Mouse (Mus musculus) embryonic facial prominence, embryonic 12.5 days (tissue): ENCODE measurements around the gene Crat. TPM values are rescaled to one million over a fixed set of nuclear protein-coding genes. Genes with fewer than 3 reads are reported as not detected.
A peak's percentile ranks its signal among the peaks of the same experiment; 100 is the strongest.

Source experiments
- ATAC-seq: fragments of 200-750 bp; cut with Nextera tagmentation; 2 replicates; pipeline ENCODE4 v1.8.0; 2017; ENCODE audit not compliant: insufficient number of reproducible peaks, insufficient read depth, low FRiP score, low TSS enrichment
- H3K27ac ChIP-seq: fragments of 300-500 bp; sonication (generic); 2 replicates; pipeline ENCODE4 v1.5.1; 2016; ENCODE audit warnings: mild to moderate bottlenecking
- H3K27me3 ChIP-seq: fragments of 300-500 bp; sonication (generic); 2 replicates; pipeline ENCODE4 v1.6.1; 2016; ENCODE audit warnings: mild to moderate bottlenecking, moderate library complexity
- H3K36me3 ChIP-seq: fragments of 300-500 bp; sonication (generic); 2 replicates; pipeline ENCODE4 v1.6.1; 2016; ENCODE audit warnings: mild to moderate bottlenecking
- H3K4me1 ChIP-seq: fragments of 300-500 bp; sonication (generic); 2 replicates; pipeline ENCODE4 v1.6.1; 2016
- H3K4me2 ChIP-seq: fragments of 300-500 bp; sonication (generic); replicated peaks from 2 replicates; pipeline ENCODE4 v1.6.1; 2016; ENCODE audit warnings: mild to moderate bottlenecking, moderate library complexity
- H3K4me3 ChIP-seq: fragments of 300-500 bp; sonication (generic); 2 replicates; pipeline ENCODE4 v1.5.1; 2016; ENCODE audit warnings: mild to moderate bottlenecking
- H3K9ac ChIP-seq: fragments of 300-500 bp; sonication (generic); 2 replicates; pipeline ENCODE4 v1.6.1; 2016; ENCODE audit warnings: mild to moderate bottlenecking, moderate library complexity
- H3K9me3 ChIP-seq: fragments of 300-500 bp; sonication (generic); 2 replicates; pipeline ENCODE4 v1.6.1; 2016; ENCODE audit warnings: mild to moderate bottlenecking, moderate library complexity
- WGBS: fragments of 180-500 bp; shearing (Covaris S2); methylation state at CpG from one replicate; pipeline ENCODE4 v1.1.7; 2016; 5-methylcytosine and 5-hydroxymethylcytosine counted together
- polyA plus RNA-seq: library from polyadenylated mRNA; unstranded; fragments of >200 nt; fragmentation: Nextera tagmentation; extraction: Ambion mirVana; gene quantifications from 2 replicates; pipeline ENCODE4 v1.2.1, GENCODE M21; 2016

Gene Crat
- polyA plus RNA-seq, 1 experiment from 2014 or later = 23.8 TPM

- peak within 1 kb of the TSS; percentile 96 for H3K27ac ChIP-seq
- H3K4me2 ChIP-seq = peak within 1 kb of the TSS; percentile 76
- under 1% methylated on average over 67 of the region's 67 CpGs for WGBS
- H3K9me3 ChIP-seq = no peaks in the 10 kb centered on the region
- ATAC-seq = peak; percentile 91
- peak within 1 kb of the TSS; percentile 74 for H3K4me3 ChIP-seq
- H3K36me3 ChIP-seq = no peaks in the 10 kb centered on the region
- H3K4me1 ChIP-seq = peaks cover 25% of the 10 kb centered on the region
- H3K27me3 ChIP-seq = no peaks in the 10 kb centered on the region
- H3K9ac ChIP-seq = peak within 1 kb of the TSS; percentile 82
Measured at GRCm38 (mm10) chr2:30415936-30416648, 479 bp upstream of the Crat start, which contains the start of gene Ptpa. Ptpa (plus strand) TSS chr2:30416039.

- WGBS = 51% methylated on average over 5 of the region's 5 CpGs
- H3K4me1 ChIP-seq = peaks cover 23% of the 10 kb centered on the region
- peak overlapping the region; percentile 74 for H3K4me3 ChIP-seq
Measured at GRCm38 (mm10) chr2:30414681-30415080, 932 bp downstream of the Crat start.

GRCm38 (mm10) chr2:30414101-30414500 is 1.5 kb downstream of the Crat start:
- Histone ChIP-seq H3K4me1 (peaks cover 22% of the 10 kb centered on the region), H3K27ac (no peak overlapping the region), H3K27me3 (no peaks in the 10 kb centered on the region), H3K9ac (no peak overlapping the region; the same call in 1 of the 2 replicates), H3K4me3 (no peak overlapping the region), H3K4me2 (0 out of 2 replicates have a peak overlapping the region, but pooled peaks have one; percentile 76), H3K36me3 (peaks cover 15% of the 10 kb centered on the region; the same call in 1 of the 2 replicates), H3K9me3 (no peaks in the 10 kb centered on the region)
- ATAC-seq = no peak
- 87% methylated on average over 4 of the region's 4 CpGs for whole genome bisulfite sequencing

More at GRCm38 (mm10) chr2:30414681-30415080, 932 bp downstream of the Crat start:
- H3K4me2 ChIP-seq = peak overlapping the region; percentile 76
- no peak overlapping the region for H3K27ac ChIP-seq
- no peaks in the 10 kb centered on the region for H3K9me3 ChIP-seq
- ATAC-seq = no peak
- H3K36me3 ChIP-seq = peaks cover 10% of the 10 kb centered on the region; the same call in 1 of the 2 replicates
- H3K27me3 ChIP-seq = no peaks in the 10 kb centered on the region
- no peak overlapping the region for H3K9ac ChIP-seq

GRCm38 (mm10) chr2:30413038-30413973 is 2.3 kb downstream of the Crat start:
- Histone ChIP-seq H3K9me3 (no peaks in the 10 kb centered on the region), H3K9ac (no peak overlapping the region; the same call in 1 of the 2 replicates), H3K36me3 (peaks cover 15% of the 10 kb centered on the region; the same call in 1 of the 2 replicates), H3K4me1 (peaks cover 14% of the 10 kb centered on the region), H3K4me3 (no peak overlapping the region), H3K4me2 (no peak overlapping the region), H3K27me3 (no peaks in the 10 kb centered on the region), H3K27ac (no peak overlapping the region)
- ATAC-seq = no peak
- 82% methylated on average over 15 of the region's 16 CpGs for WGBS

- 88% methylated on average over 5 of the region's 5 CpGs for WGBS
Measured at GRCm38 (mm10) chr2:30409454-30410176, 6.0 kb downstream of the Crat start.

GRCm38 (mm10) chr2:30408452-30409100 is 7.0 kb downstream of the Crat start:
- H3K9ac ChIP-seq = no peak overlapping the region
- H3K27me3 ChIP-seq = no peaks in the 10 kb centered on the region
- ATAC-seq = no peak
- H3K27ac ChIP-seq = no peak overlapping the region
- peaks cover 31% of the 10 kb centered on the region for H3K36me3 ChIP-seq
- WGBS = 85% methylated on average over 8 of the region's 8 CpGs
- H3K4me2 ChIP-seq = no peak overlapping the region
- no peaks in the 10 kb centered on the region for H3K4me1 ChIP-seq
- no peaks in the 10 kb centered on the region for H3K9me3 ChIP-seq
- H3K4me3 ChIP-seq = no peak overlapping the region

More at GRCm38 (mm10) chr2:30409454-30410176, 6.0 kb downstream of the Crat start:
- H3K9me3 ChIP-seq = no peaks in the 10 kb centered on the region
- ATAC-seq = no peak
- H3K9ac ChIP-seq = no peak overlapping the region
- H3K4me2 ChIP-seq = no peak overlapping the region
- H3K27me3 ChIP-seq = no peaks in the 10 kb centered on the region
- H3K4me1 ChIP-seq = 0 out of 2 replicates have a peak, but pooled peaks cover 2% of the 10 kb centered on the region
- H3K36me3 ChIP-seq = peaks cover 31% of the 10 kb centered on the region
- H3K4me3 ChIP-seq = no peak overlapping the region
- H3K27ac ChIP-seq = no peak overlapping the region

- no peak overlapping the region for H3K4me3 ChIP-seq
- no peak for ATAC-seq
- no peaks in the 10 kb centered on the region for H3K4me1 ChIP-seq
- H3K36me3 ChIP-seq = peaks cover 37% of the 10 kb centered on the region
- no peak overlapping the region for H3K4me2 ChIP-seq
- no peak overlapping the region for H3K27ac ChIP-seq
- H3K9me3 ChIP-seq = no peaks in the 10 kb centered on the region
- H3K9ac ChIP-seq = no peak overlapping the region
- H3K27me3 ChIP-seq = no peaks in the 10 kb centered on the region
- WGBS = 91% methylated on average over 10 of the region's 10 CpGs
Measured at GRCm38 (mm10) chr2:30407778-30408177, 7.8 kb downstream of the Crat start.

- Histone ChIP-seq H3K4me2 (no peak overlapping the region), H3K4me3 (no peak overlapping the region), H3K9ac (no peak overlapping the region), H3K27ac (no peak overlapping the region), H3K9me3 (no peaks in the 10 kb centered on the region), H3K36me3 (peaks cover 43% of the 10 kb centered on the region), H3K27me3 (no peaks in the 10 kb centered on the region), H3K4me1 (no peaks in the 10 kb centered on the region)
- ATAC-seq = no peak
- 81% methylated on average over 2 of the region's 2 CpGs for WGBS
Measured at GRCm38 (mm10) chr2:30407221-30407620, 8.4 kb downstream of the Crat start.

GRCm38 (mm10) chr2:30403870-30404269 is 11.7 kb downstream of the Crat start:
- Histone ChIP-seq H3K9me3 (no peaks in the 10 kb centered on the region), H3K4me1 (no peaks in the 10 kb centered on the region), H3K27me3 (no peaks in the 10 kb centered on the region), H3K4me3 (no peak overlapping the region), H3K36me3 (peaks cover 53% of the 10 kb centered on the region), H3K27ac (no peak overlapping the region), H3K4me2 (no peak overlapping the region), H3K9ac (no peak overlapping the region)
- no peak for ATAC-seq
- 90% methylated on average over 1 of the region's 1 CpGs for WGBS

- peaks cover 63% of the 10 kb centered on the region for H3K36me3 ChIP-seq
Measured at GRCm38 (mm10) chr2:30402843-30403242, 12.8 kb downstream of the Crat start.

More at GRCm38 (mm10) chr2:30402843-30403242, 12.8 kb downstream of the Crat start:
- H3K4me1 ChIP-seq = no peaks in the 10 kb centered on the region
- H3K4me2 ChIP-seq = no peak overlapping the region
- H3K27me3 ChIP-seq = no peaks in the 10 kb centered on the region
- no peaks in the 10 kb centered on the region for H3K9me3 ChIP-seq
- no peak for ATAC-seq
- WGBS = 68% methylated on average over 2 of the region's 2 CpGs
- H3K27ac ChIP-seq = no peak overlapping the region
- no peak overlapping the region for H3K9ac ChIP-seq
- no peak overlapping the region for H3K4me3 ChIP-seq
